Mouse (Mus musculus): Measurements from ENCODE around the gene Eif1b. TPM values are rescaled to one million over a fixed set of nuclear protein-coding genes. Genes with fewer than 3 reads are reported as not detected.

Gene Eif1b
- polyA plus RNA-seq (2012; ENCODE audit: low replicate concordance) = 123 and 141 TPM in 2 replicates

GRCm38 (mm10) chr9:120492010-120492399 lies at the start of gene Eif1b:
Gene Eif1b, plus strand, starts transcription at chr9:120492232.

GRCm38 (mm10) chr9:120539662-120540251 lies 47.7 kb downstream of the Eif1b start, which contains the start of gene Entpd3:
Gene Entpd3, plus strand, starts transcription at chr9:120539818.

Other genes with a start within 250 kb of the Eif1b start
- not detected in 2 replicates for gene Myrip, start 190.7 kb upstream of the Eif1b start, polyA plus RNA-seq (2012; ENCODE audit: low replicate concordance)
- gene Entpd3, start 47.6 kb downstream of the Eif1b start, polyA plus RNA-seq (2012; ENCODE audit: low replicate concordance) = 0.07 TPM in 1 of 2 replicates, not detected in the other
- gene Rpl14, start 79.2 kb downstream of the Eif1b start, polyA plus RNA-seq (2012; ENCODE audit: low replicate concordance) = 594 and 773 TPM in 2 replicates

Data from leukemia stem cell, adult 10-12 weeks (primary cell).